Mouse (Mus musculus) sigmoid colon, adult 10 weeks (tissue): ENCODE measurements around the gene Stx11. TPM values are rescaled to one million over a fixed set of nuclear protein-coding genes. Genes with fewer than 3 reads are reported as not detected.

Experiments
- polyA plus RNA-seq: library from polyadenylated mRNA; stranded (reverse); fragments of 350-450 nt; fragmentation: Illumina TruSeq; extraction: RNeasy Lipid Tissue Mini Kit (QIAGEN cat#74804); gene quantifications from one replicate; pipeline ENCODE4 v1.2.3, GENCODE M21; 2014; ENCODE audit warnings: low read depth, low replicate concordance

Gene Stx11
- 3.4 TPM for polyA plus RNA-seq

GRCm38 (mm10) chr10:12964151-12965075, at the start of gene Stx11:
Stx11 (minus strand) TSS chr10:12964298.

GRCm38 (mm10) chr10:13005043-13005442, 40.9 kb upstream of the Stx11 start, which contains the start of gene Sf3b5:
Sf3b5 (plus strand) TSS chr10:13005343.

Other genes with a start within 250 kb of the Stx11 start
- 95.6 TPM for gene Utrn, start 94.9 kb downstream of the Stx11 start, polyA plus RNA-seq
- not detected for gene Sf3b5, start 41.0 kb upstream of the Stx11 start, polyA plus RNA-seq
- gene Plagl1, start 96.2 kb upstream of the Stx11 start, polyA plus RNA-seq = 18.5 TPM
- not detected for gene Zc2hc1b, start 213.7 kb upstream of the Stx11 start, polyA plus RNA-seq
- gene Ltv1, start 228.9 kb upstream of the Stx11 start, polyA plus RNA-seq = 43.3 TPM